Mouse (Mus musculus): ENCODE measurements at regions not wholly inside any gene's neighbourhood (a gene's known extent, or its start where the extent isn't known, plus 50 kb on each side); places are given as distances from the start of the nearest gene placed in this dataset.

- no peak for TF ChIP-seq CTCF (IDR thresholded peaks at IDR 0.05; ENCODE audit: extremely low read depth, insufficient read depth, low read length)
- TF ChIP-seq POLR2A (IDR thresholded peaks at IDR 0.05; ENCODE audit: extremely low read depth, insufficient read depth, low read length), result no peak
Observed at GRCm38 (mm10) chr12:13129677-13130082, 119.3 kb downstream of the Ddx1 start.
